Mouse (Mus musculus): ENCODE data around the gene Psmb3.
"Not testable (repeated sequence)": the region's sequence is repeated elsewhere in the genome, so short reads cannot be mapped to it uniquely, and the experiment has no call there.

Psmb3 gene

DNA sequence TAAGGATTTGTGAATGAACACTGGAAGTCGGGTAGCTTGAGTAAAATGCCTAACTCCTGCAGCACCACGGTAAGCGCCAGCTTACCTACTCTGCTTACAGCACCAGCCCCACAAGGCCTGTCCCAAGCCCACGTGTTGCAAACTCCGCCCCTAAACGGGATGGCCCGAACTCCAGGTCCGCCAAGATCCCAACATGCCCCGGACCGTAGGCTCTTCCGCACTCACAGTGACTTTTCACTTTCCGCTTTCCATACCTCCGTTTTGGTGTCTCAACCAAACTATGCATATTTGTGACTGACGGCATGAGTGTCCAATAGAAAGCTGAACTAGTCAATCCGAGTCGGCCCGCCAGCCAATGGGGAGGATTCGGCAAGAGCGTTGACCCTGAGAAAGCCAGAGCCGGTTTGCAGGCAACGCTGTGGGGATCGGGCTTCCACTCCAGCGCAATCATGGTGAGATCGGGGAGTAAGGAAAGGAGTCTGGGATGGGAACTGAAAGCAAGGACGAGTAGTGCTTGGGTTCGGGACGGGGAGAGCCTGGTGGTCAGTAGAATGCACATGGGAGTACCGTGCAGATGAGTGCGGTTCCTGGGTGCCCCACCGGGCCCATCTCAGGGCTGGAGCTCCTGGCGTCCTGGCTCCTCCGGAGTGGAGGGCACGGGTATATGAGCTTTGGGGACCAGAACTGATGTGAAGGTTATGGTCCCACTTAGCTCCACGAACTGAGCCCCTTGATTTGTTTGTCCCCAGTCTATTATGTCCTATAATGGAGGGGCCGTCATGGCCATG lies at the start of gene Psmb3:
Psmb3 (plus strand) TSS at position 361 of the 788 bp plus-strand sequence.
- peak; percentile 99 for DNase-seq

GRCm38 (mm10) chr11:97654210-97654609 lies 49.0 kb upstream of the Psmb3 start:
- DNase-seq: no peak

DNA sequence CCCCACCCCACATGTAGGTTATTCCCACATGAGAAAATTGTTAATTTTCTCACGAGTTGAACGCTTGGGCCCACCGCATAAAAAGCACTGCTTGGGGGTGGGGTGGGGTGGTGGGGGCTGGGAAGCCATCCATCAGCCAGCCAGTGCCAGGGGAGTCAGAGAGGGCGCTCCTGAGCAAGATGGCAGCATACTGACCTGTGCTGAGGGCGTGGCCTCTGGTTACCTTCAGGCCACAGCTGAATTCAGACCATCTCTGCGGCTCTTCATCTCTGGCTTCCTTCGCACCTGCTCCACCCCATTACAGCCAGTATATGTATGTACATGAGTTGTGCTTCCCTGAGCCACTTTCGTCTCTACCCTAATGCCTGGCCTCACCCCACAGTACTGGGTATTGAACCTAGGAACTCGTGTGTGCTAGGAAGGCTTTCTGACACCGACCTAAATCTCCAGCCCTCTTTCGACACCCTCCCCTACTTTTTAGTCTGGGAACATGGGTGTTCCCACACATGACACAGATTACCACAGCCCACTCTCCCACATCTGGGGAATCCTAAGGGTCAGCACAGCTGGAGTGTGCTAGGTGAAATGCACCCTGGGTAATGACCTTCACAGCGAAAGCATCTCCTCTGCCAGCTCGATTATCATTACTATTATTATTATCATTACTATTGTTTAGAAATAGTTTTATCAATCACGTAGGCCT lies 46.8 kb upstream of the Psmb3 start:
- DNase-seq: peak; percentile 28

DNA sequence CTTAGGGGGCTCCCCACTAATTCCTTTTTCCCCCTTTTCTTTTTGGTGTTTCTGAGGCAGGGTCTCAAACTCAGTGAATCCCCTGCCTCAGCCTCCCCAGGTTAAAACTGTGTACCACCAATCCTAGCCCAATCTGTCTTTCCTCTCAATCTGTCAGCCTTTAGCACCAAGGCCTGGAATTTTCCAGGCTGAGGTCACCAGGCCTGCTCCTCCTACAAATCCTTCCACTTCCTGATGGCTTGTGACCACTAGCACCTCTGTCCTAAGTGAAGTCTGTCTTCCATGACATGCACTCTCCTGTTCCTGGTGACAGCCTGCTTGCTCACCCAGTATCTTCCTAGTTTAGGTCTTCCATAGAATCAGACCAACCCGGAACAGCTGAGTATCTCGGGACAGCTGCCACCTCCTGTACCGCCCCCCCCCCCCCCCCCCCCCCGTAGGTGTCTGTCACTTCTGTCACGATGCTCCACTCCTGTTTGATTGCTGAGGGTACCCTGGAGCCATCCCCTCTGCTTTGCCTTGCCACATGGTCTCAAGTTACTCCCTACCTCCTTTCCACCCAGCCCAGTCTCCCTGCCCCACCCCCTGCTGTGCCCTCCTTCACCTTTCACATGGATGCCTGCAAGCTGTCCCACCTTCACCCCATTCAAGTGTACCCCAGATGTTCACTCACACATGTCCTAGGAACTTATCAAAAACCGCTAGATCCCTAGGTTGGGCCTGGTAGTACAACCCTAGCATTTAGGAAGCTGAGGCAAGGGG lies 45.8 kb upstream of the Psmb3 start:
- DNase-seq: peak; percentile 55

- not testable (repeated sequence) for DNase-seq
Observed at GRCm38 (mm10) chr11:97657967-97658366, 45.2 kb upstream of the Psmb3 start.

- peak; percentile 34 for DNase-seq
Observed at GRCm38 (mm10) chr11:97658751-97659266, 44.4 kb upstream of the Psmb3 start.

- DNase-seq: no peak
Observed at GRCm38 (mm10) chr11:97659267-97659989, 43.8 kb upstream of the Psmb3 start.

DNA sequence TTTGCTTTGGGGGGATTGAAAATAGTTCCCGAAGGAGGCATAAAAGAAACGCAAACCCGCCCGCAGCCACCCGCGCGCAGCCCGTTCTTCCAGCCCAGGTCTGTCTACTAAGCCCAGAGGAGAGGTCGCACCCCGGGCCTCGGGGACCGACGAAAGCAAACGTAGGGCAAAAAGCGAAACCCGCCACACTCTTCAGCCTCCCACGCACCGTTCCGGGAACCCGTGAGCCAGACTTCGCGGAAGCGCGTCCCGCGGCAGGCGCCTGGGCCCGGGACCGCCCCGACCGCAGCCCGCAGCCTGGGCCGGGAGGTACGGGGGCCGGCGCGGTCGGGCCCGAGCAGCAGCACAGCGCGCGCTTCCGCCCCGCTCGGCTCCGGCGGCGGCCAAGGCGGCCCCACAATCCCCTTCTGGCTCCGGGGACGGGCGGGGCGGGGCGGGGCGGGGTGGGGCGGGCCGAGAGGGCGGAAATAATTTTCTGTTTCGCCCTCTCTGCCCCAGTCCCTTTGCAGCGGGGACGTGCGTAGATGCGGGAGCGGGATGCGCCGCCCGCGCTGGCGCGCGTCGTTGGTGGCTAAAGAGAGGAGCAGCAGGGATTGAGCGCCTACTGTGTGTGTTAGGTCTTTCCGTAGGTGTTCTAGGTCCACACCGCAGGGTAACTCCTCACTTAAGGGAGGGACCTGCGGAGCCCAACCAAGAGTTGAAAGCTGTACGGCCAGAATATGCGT lies 43.0 kb upstream of the Psmb3 start:
- DNase-seq: peak; percentile 88

DNA sequence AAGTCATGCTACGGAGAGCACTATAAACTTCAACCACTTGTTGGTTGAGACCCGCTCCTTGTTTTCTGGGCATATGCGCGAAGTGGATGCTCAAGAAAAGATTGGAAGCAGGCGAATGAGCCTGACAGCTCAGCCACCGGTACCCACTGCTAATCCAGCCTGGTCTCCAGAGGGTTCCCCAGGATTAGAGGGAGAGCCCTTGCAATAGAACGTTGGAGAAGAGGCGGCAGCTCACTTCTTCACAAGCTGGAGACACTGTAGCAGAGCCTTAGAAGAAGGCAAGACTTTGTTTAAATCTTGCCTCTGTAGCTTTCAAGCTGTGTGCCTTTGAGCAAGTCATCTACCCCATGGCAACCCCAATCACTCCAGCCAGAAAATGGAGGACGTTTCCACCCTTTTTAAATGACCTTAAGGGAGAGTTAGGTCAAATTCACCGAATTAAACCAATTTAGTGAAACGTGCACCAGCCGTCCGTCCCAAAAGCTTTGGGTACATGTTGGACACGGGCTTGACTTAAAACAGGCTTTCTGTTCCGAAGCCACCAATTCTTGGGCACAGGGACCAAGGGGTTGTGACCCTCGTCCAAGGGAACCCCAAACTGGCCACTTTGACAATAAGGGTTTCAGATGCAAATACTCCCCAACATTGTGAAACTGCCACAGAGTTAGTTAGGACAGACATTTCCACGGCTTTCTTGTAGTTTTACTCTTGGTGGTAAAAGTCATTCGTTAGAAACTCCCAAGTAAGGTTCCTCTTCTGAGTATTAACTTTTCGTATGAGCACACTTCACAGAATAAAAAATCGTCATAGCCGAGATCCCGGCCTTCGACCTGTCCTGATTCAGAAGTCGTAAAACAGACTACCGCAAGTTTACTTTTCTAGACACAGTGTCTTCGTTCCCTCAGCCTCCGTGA lies 42.2 kb upstream of the Psmb3 start:
- no peak for DNase-seq

DNA sequence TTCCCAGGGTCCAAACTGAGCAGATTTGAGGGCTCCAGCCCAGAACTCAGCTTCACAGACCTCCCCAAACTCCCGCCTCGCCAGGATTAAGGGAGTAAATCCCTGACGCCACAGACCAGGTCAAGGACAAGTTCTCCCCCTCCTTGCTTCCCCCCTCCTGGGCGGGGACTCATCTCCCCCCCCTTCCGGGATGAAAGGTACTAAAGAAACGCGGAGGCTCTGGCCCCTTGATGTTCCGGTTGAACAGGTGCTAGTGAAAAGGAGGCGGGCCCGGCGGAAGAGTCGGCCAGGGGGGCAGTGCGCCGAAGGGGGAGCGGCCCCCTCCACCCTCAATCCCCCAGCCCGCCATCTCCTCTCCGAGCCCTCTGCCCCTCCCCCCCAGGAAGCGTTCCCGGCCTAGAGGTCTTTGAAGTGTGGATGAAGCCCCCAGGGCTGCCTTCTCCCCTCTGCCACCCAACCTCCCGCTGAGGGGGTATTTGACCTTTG lies 41.5 kb upstream of the Psmb3 start:
- DNase-seq: peak; percentile 77

DNA sequence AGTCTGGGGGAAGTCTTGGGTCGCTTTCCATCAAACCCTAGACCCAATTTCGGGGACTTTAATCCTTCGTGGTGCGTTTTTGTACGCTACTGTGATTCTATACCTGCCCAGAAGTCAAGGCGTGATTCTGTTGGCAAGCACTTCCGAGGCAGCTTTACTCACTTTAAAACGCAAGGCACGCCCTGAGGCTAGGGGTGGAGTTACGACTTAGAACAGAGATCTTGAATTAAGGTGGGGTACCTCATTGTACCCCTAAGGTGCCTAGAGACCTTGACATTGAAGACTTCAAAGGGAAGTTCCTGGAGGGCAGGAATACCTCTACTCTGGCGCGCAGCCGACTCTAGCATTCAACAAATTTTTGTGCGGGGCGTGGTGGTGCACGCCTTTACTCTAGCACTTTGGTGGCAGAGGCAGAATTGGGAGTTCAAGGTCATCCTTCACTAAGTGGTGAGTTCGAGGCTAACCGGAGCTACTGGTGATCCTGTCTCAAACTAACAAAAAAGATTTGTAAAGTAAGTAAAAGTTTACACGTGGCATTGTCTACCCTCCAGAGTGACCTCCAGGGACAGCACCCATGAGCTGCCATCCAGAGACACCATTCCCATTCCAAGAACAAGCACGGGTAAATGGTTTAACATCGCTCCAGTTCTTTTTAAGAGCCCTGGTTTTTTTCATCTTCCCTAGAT lies 40.8 kb upstream of the Psmb3 start:
- peak; percentile 69 for DNase-seq

GRCm38 (mm10) chr11:97662893-97663527 lies 40.2 kb upstream of the Psmb3 start, which contains the start of gene Mllt6:
TSS of gene Mllt6 (plus strand) at chr11:97663414.
- DNase-seq: peak; percentile 79

- DNase-seq: peak; percentile 71
Observed at GRCm38 (mm10) chr11:97663528-97664338, 39.5 kb upstream of the Psmb3 start.

GRCm38 (mm10) chr11:97664339-97664665 lies 38.9 kb upstream of the Psmb3 start:
- no peak for DNase-seq

DNA sequence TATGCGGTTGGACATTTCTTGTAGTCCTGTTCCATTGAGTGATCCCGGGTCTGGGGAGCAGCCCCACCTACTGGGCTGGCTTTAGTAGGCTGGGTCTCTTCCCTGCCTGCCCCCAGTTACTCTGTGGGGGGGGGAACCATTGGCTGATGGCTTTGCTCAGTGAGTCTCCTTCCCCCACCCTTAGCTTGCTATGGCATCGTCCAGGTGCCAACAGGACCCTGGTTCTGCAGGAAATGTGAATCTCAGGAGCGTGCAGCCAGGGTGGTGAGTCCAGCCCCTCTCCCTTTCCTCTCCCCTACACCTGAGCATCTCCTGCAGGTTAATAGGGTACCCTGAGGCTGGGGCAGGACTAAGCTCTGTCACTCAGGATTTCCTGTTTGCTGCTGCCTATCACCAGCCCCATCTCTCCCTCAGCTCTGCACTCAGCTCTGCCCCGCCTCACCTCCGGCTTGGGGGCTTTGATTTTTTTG lies 38.4 kb upstream of the Psmb3 start:
- DNase-seq: peak; percentile 68

DNA sequence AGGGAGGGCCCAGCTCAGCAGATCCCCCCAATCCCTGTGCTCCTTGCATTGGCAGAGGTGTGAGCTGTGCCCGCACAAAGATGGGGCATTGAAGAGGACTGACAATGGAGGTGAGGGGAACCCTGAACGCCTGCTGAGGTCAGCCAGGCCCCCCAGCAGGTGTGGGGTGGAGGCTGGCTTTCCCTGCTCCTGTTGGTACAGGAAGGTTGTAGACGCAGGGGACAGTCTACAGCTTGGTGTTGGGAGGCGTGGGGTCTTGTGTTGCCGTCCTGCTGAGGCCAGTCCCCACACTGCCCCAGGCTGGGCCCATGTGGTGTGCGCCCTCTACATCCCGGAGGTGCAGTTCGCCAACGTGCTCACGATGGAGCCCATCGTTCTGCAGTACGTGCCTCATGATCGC lies 37.8 kb upstream of the Psmb3 start:
- no peak for DNase-seq

- DNase-seq: no peak
Observed at GRCm38 (mm10) chr11:97666221-97666620, 37.0 kb upstream of the Psmb3 start.

DNA sequence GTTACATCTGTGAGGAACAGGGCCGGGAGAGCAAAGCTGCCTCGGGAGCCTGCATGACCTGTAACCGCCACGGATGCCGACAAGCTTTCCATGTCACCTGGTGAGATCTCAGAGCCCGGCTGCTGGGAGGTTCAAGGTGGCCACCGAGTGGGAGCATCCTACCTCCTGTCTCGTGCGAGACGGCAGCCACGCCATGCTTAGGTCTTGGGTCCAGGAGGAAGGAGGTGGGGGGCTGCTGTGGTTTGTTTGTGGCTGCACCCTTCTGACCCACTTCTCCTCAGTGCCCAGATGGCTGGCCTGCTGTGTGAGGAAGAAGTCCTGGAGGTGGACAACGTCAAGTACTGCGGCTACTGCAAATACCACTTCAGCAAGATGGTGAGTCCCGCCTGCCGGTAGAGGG lies 36.4 kb upstream of the Psmb3 start:
- no peak for DNase-seq

All from cerebellum, adult 9-11 months (tissue).